19 mouse cellular contexts compared by ENCODE assay signal in genomic region chr7:132493632-132494031, GRCm38 (mm10).
DNase-seq lines count a peak whose midpoint lies in the region; ATAC-seq lines count a peak whose summit lies in the region.
"Had no signal": no experiment of that assay in that cellular context is flagged by ENCODE, and none has a peak within 500 bp of the region (broad histone marks: within the 10 kb centered on the region; RNA-seq: fewer than 3 reads in every experiment).

No protein-coding gene starts in this region.

- no peaks in the 10 kb centered on the region for H3K36me3 ChIP-seq in heart, embryonic 12.5 days
- H3K36me3 ChIP-seq in intestine, embryonic 15.5 days: no peaks in the 10 kb centered on the region
- no peaks in the 10 kb centered on the region for H3K36me3 ChIP-seq in liver, embryonic 16.5 days (ENCODE audit: control insufficient read depth, insufficient read depth)
- H3K36me3 ChIP-seq: hindbrain, embryonic 15.5 days; kidney, embryonic 15.5 days; limb, embryonic 13.5 days; midbrain, embryonic 12.5 days had no signal

- no peak overlapping the region for H3K4me3 ChIP-seq in heart, embryonic 12.5 days
- no peak overlapping the region for H3K4me3 ChIP-seq in intestine, embryonic 15.5 days (replicated peaks)
- H3K4me3 ChIP-seq in liver, embryonic 16.5 days (ENCODE audit: low read depth, low read length): no peak overlapping the region
- H3K4me3 ChIP-seq: hindbrain, embryonic 15.5 days; kidney, embryonic 15.5 days; limb, embryonic 13.5 days; midbrain, embryonic 12.5 days; myocyte had no signal

- H3K4me1 ChIP-seq in heart, embryonic 12.5 days (replicated peaks): peaks cover 20% of the 10 kb centered on the region
- H3K4me1 ChIP-seq in intestine, embryonic 15.5 days (replicated peaks): no peaks in the 10 kb centered on the region
- peaks cover 34% of the 10 kb centered on the region for H3K4me1 ChIP-seq in liver, embryonic 16.5 days (ENCODE audit: control insufficient read depth, low read depth, low read length)
- H3K4me1 ChIP-seq: limb, embryonic 13.5 days; midbrain, embryonic 12.5 days had no signal

- H3K4me2 ChIP-seq in heart, embryonic 12.5 days: no peak overlapping the region
- no peak overlapping the region for H3K4me2 ChIP-seq in intestine, embryonic 15.5 days (replicated peaks)
- H3K4me2 ChIP-seq in liver, embryonic 16.5 days (ENCODE audit: low read depth, low read length): peak overlapping the region; percentile 50
- H3K4me2 ChIP-seq: hindbrain, embryonic 15.5 days; kidney, embryonic 15.5 days; limb, embryonic 13.5 days; midbrain, embryonic 12.5 days had no signal

- 61% methylated on average over 3 of the region's 3 CpGs for WGBS in heart, embryonic 12.5 days
- WGBS in intestine, embryonic 15.5 days: 62% methylated on average over 3 of the region's 3 CpGs
- 15% methylated on average over 3 of the region's 3 CpGs for WGBS in liver, embryonic 16.5 days (ENCODE audit: insufficient replicate concordance)

- DNase-seq in heart, adult 11 months: no peak
- DNase-seq in MEL-GATA-1-ER (ENCODE audit: extremely low read depth, low read depth): peak; percentile 81
- DNase-seq in adrenal gland, adult 18-20 months (ENCODE audit: low spot score in 2 of 2): no peak
- no peak for DNase-seq in left cerebral cortex, postnatal 36 days (ENCODE audit: low spot score in 2 of 2)
- DNase-seq in gastrocnemius, adult 18-20 months (ENCODE audit: low spot score): no peak
- DNase-seq: adrenal gland, postnatal 10 days; cerebellum, postnatal 14 days; heart, postnatal 10 days; right cerebral cortex, adult 18-20 months; thymus, postnatal 4 days had no signal

- H3K27me3 ChIP-seq in heart, embryonic 12.5 days (replicated peaks): 0 out of 2 replicates have a peak, but pooled peaks cover 3% of the 10 kb centered on the region
- no peaks in the 10 kb centered on the region for H3K27me3 ChIP-seq in intestine, embryonic 15.5 days (replicated peaks)
- H3K27me3 ChIP-seq in liver, embryonic 16.5 days (ENCODE audit: control insufficient read depth, insufficient read depth, low read depth, low read length): no peaks in the 10 kb centered on the region
- H3K27me3 ChIP-seq: hindbrain, embryonic 15.5 days; kidney, embryonic 15.5 days; midbrain, embryonic 12.5 days had no signal

- no peak overlapping the region for H3K9ac ChIP-seq in heart, embryonic 12.5 days
- H3K9ac ChIP-seq in intestine, embryonic 15.5 days: no peak overlapping the region
- peak overlapping the region; percentile 40; the same call in 1 of the 2 replicates for H3K9ac ChIP-seq in liver, embryonic 16.5 days (ENCODE audit: low read depth, low read length)
- H3K9ac ChIP-seq: hindbrain, embryonic 15.5 days; kidney, embryonic 15.5 days; limb, embryonic 13.5 days; midbrain, embryonic 12.5 days had no signal

- intact Hi-C loops in left cerebral cortex, postnatal 36 days (cut with DNase I): no loop called here

- no peaks in the 10 kb centered on the region for H3K9me3 ChIP-seq in heart, embryonic 12.5 days (replicated peaks)
- H3K9me3 ChIP-seq in intestine, embryonic 15.5 days: no peaks in the 10 kb centered on the region
- H3K9me3 ChIP-seq in liver, embryonic 16.5 days (replicated peaks; ENCODE audit: control insufficient read depth, low read length): no peaks in the 10 kb centered on the region
- H3K9me3 ChIP-seq: hindbrain, embryonic 15.5 days; kidney, embryonic 15.5 days; limb, embryonic 13.5 days; midbrain, embryonic 12.5 days had no signal

- no peak overlapping the region for H3K27ac ChIP-seq in heart, embryonic 12.5 days (ENCODE audit: poor library complexity, severe bottlenecking)
- no peak overlapping the region for H3K27ac ChIP-seq in intestine, embryonic 15.5 days
- H3K27ac ChIP-seq in liver, embryonic 16.5 days (ENCODE audit: low read length): peak overlapping the region; percentile 84
- H3K27ac ChIP-seq: hindbrain, embryonic 15.5 days; kidney, embryonic 15.5 days; limb, embryonic 13.5 days; midbrain, embryonic 12.5 days had no signal

- ATAC-seq in heart, embryonic 12.5 days (ENCODE audit: insufficient number of reproducible peaks, low FRiP score): peak; percentile 64; the same call in 1 of the 2 replicates
- ATAC-seq in intestine, embryonic 15.5 days: peak; percentile 20; the same call in 1 of the 2 replicates
- ATAC-seq in liver, embryonic 16.5 days (ENCODE audit: low read depth): peak; percentile 89
- ATAC-seq: lung, postnatal 0 days had no signal

Comparison
In these comparisons a context has a peak if more than half of its experiments do, and no peak if none do; other contexts are left out.
1. ATAC-seq: peak in every context shown above with its lines; median percentile 89 in liver, embryonic 16.5 days; 64 in heart, embryonic 12.5 days; 20 in intestine, embryonic 15.5 days.